Mouse (Mus musculus): ENCODE data around the gene Setd2.

Setd2 gene

DNA sequence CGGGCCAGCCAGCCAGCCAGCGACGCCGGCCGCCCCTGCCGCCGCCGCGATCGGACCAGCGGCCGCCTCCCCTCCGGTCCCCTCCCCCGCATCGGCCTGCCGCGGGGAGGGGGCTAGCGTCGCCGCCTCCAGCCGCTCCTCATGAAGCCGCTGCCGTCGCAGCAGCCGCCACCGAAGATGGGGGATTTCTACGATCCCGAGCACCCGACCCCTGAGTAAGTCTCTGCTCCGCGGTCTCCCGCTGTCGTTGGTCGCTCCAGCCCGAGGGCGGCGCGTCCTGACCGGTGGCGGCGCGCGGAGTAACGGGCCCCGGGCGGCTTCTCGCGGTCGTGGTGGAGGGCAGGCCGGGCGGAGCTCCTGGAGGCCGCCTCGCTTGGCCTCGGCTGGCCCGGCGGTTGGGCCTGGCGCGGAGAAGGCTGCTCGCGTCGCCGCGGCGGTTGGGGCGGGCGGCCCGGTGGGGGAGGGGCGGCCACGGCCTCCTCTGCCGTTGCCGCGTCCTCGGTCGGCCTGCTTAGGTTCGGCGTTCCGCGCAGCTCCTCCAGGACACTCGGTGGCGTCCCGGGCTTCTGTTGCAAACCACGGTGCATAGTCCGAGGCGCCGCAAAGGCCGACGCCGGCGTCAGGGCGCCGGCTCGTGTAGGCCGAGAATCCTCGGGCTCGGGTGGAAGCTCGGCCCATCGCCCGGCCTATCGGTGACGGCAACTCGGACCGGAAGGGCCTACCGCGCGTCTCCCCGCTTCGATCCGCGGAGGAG is at the start of gene Setd2:
Gene Setd2 (plus strand): TSS at position 60 of the 754 bp plus-strand sequence.
- DNase-seq (ENCODE audit: low spot score in 2 of 2), result peak; percentile 57 to 68

DNA sequence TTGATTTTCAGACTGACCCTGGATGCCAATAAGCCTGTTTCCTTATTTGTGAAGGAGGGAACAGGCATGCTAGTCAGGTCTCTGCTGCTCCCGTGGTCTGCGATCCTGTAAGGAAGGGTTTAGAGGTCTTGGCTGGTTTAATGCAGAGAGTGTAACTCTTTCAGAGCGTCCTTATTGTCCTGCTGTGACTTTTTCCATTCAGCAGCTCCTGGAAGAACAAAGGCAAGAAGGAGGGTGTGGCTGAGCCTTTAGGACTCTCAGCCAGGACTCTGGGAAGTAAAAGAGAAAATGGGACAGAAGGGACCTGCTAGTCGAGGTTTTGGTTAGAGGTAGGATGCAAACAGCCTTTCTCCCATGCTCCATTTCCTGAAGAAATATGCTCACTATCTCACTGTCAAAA is 43.6 kb upstream of the Setd2 start:
- no peak for DNase-seq (ENCODE audit: low spot score in 2 of 2)

DNA sequence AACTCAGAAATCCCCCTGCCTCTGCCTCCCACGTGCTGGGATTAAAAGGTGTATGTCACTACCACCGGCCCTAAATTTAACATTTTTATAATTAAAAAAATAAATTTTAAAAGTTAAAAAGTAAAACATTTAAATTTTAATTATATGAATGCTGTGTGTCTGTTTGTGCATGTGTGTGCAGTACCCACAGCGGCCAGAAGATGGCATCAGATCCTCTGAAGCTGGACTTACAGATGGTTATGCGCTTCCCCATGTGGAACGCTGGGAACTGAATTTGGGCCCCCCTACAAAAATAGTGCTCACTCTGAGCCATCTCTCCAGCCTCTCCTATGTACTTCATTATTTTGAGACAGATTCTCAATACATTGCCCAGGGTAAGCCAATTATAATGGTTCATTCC is 41.5 kb upstream of the Setd2 start:
- DNase-seq (ENCODE audit: low spot score in 2 of 2), result peak in 1 of 2 experiments; percentile 26

DNA sequence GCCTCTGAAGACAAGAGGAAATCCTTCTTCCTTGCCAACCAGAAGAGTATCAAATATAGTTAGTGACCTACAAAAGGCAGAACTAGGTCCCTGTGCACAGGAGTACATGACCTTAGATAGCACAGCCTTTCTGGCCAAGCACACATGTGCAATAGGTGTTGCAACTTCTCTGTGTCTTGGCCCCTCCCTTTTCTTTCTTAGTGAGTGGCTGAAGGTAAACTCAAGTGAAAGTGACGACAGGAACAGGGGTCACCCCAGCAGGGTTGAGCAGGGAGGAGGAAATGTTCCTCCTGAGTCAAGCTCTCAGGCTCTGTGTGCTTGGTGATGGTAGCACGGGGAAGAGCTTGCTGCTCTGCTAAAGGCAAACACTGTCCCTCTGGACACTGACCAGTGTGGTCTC is 6.7 kb upstream of the Setd2 start:
- DNase-seq (ENCODE audit: low spot score in 2 of 2), result no peak

DNA sequence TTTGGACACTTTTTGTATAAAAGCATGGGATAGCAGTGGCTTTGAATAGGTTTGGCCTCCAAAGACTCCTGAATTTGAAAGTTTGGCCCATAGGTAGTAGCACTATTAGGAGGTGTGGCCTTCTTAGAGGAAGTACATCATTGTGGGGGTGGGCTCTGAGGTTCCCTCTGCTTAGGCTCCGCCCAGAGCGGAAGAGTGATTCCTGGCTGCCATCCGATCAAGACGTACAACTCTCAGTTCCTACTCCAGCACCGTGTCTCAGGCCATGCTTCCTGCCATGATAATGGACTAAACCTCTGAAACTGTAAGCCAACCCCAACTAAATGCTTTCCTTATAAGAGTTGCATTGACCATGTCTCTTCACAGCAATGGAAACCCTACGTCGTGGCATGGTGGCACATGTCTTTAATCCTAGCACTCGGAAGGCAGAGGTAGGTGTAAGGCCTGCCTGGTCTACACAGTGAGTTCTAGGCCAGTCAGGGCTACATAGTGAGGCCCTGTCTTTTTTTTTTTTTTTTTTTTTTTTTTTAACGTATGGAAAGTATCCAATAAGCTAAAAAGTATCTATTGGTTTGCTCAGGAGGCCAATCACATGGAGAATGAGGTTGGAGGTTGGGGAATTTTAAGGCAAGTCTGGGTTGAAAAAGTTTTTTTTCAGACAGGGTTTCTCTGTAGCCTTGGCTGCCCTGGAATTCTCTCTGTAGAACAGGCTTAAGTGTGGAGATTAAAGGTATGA is 3.2 kb upstream of the Setd2 start:
- no peak for DNase-seq (ENCODE audit: low spot score in 2 of 2)

DNA sequence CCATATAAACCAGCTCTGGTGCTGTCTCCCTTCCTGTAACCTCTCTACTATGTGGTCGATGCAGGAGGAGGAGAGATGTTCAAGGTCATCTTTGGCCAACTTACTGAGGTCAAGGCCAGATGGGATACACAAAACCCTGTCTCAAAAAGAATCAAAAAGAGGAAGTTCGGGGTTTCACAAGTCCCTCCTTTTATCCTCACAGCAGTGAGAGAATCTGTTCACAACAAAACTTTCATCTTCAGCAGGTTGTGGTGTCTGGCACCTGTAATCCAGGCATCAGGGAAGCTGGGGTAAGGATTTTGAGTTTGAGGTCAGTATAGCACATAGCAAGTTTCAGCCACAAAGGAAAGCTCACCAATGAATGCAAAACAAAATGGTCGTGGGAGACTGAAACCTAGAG is 1.7 kb upstream of the Setd2 start:
- DNase-seq (ENCODE audit: low spot score in 2 of 2), result no peak

DNA sequence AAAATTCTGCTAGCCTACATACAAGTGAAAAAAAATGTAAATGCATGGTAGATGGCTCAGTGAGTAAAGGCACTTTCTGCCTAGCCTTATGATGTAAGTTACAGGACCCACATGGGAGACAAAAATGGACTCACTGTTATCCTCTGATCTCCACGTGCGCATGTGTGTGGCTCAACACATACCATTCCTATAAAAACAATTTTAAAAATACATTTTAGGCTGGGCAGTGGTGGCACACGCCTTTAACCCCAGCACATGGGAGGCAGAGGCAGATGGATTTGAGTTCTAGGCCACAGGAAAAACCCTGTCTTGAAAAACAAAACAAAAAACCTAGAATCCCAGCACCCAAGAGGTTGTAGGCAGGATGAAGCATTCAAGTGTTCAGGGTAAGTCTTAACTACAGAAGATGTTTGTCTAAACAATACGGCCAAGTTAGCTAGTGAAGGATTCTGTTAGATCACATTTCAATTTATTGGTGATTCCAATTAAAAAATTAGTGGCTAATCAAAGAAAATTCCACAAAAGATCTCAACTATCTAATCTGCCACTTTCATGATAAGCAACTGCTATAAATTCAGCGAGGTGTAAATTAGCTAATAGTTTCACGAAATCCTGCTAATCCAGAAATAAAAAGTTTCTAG is 1.1 kb upstream of the Setd2 start:
- DNase-seq (ENCODE audit: low spot score in 2 of 2), result no peak

DNA sequence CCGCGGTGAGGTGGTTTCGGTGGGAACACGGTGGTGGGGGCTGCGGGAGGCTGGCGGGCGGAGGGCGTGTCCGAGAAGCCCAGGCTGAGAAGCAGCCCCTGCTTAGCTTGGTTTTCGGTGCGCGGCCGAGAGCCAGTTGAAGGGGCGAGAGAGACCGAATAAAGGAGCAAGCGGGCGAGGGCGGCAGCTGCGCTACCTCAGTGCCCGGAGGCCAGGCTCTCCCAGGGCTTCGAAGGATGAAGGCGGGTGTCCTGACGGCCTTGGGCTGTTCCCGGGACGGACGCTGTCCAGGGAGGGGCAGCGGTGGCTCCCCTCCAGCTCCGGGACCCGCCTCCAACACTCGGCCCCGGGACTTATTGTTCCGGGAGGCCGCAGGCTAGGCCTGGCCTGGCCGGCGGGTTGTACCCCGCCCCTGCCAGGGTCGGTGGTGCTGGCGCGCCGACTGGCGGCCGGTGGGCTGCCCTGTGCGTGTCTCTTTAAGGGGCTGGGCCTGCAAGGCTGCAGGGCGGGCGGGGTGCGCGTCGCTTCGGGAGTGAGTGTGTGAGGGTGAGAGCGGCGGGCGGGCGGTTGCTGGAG is 395 bp upstream of the Setd2 start:
- peak; percentile 93 to 94 for DNase-seq (ENCODE audit: low spot score in 2 of 2)

DNA sequence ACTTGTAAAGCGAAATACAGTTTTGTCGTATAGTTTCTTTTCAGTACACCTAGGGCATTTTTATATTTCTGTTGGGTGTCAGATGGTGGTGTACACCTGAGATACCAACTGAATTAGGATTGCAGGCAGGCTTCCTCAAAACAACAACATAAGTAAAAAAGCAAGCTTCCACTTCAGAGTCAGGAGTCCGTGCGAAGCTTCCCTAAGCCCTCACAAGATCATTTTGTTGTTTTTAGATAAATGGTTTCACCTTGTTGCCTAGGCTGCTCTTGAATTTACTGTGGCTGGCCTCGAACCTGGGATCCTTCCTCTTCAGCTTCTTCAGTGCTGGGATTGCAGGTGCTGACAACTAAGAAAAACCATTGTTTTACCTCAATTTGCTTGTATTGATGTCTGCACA is 1.2 kb downstream of the Setd2 start:
- no peak for DNase-seq (ENCODE audit: low spot score in 2 of 2)

DNA sequence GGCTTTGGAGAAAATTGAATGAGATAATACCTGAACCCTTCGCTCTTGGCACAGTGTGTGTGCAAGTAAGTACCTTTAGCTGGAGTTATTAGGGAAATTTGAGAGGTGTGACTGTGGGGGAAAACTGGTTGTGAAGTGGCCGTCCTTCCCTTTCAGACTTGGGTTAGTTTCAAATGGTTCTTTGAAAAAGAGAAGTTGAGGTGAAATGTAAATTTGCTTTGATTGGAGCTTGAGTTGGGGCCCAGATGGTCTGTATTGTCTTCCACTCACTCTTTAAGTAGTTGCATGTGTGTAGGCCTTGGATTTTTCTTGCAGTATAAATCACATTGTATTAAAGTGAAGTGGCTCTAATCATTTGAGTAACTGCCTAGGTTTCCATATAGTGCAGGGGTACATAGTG is 2.7 kb downstream of the Setd2 start:
- DNase-seq (ENCODE audit: low spot score in 2 of 2), result no peak

DNA sequence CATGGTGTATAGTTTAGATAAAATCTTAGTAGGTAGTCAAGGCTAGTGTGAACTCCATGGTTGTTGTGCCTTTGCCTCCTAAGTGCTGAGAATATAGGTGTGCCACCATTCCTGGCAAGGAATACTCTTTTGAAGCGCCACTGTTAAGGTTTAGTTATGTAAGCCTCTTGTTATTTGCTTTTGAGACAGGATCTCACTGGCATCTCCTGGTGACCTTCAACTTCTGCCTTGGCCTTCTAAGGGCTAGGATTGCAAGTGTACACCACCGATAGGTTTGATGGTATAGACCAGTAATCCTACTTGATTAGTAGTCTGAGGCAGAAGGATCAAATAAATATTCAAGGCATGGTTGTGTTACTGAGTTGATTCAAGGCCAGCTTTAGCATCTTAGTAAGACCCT is 4.2 kb downstream of the Setd2 start:
- no peak for DNase-seq (ENCODE audit: low spot score in 2 of 2)

DNA sequence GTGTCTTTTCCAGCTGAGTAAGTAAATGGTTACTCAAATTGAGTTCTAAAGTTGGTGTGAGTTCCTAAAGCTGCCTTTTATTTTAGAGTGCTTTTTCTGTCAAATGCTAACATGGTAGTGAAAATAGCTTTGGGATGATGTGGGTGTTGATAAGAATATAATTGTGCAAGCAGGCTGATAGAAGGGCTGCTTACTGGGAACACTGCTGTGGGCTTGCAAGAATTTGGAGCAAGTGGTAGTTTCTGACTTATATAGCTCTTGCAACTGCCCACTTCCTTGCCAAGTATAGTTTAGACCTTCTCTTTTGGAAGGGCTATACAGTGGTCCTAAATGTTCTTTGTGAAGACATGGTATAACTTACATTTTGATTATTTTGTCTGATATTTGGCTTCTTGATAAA is 6.1 kb downstream of the Setd2 start:
- DNase-seq (ENCODE audit: low spot score in 2 of 2), result no peak

DNA sequence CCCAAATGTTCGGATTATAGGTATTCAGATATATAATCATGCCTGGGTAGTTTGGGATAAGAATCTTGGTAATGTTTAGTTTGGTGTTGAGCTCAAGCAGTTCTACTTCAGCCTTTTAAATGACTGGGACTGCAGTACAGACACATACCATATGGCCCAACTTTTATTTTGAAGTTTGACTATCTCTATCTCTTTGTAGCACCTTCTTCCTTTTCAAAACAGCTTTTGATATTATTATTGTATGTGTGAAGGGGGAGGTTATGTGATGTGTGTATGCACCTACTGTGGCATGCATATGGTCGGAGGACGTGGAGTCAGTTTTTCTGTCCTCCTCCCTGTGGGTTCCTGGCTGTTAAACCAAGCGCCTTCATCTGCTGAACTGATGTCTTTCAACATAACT is 9.6 kb downstream of the Setd2 start:
- no peak for DNase-seq (ENCODE audit: low spot score in 2 of 2)

DNA sequence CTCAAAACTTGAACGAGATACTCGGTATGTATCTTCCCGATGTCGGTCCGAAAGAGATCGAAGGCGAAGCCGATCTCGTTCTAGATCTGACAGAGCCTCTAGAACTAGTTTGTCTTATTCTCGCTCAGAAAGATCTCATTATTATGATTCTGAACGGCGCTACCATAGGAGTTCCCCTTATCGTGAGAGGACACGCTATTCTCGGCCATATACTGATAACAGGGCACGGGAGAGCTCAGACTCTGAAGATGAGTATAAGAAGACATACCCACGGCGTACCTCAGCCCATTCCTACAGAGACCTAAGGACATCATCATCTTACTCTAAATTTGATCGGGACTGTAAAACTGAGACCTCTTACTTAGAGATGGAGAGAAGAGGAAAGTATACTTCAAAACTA is 15.9 kb downstream of the Setd2 start:
- DNase-seq (ENCODE audit: low spot score in 2 of 2), result no peak

DNA sequence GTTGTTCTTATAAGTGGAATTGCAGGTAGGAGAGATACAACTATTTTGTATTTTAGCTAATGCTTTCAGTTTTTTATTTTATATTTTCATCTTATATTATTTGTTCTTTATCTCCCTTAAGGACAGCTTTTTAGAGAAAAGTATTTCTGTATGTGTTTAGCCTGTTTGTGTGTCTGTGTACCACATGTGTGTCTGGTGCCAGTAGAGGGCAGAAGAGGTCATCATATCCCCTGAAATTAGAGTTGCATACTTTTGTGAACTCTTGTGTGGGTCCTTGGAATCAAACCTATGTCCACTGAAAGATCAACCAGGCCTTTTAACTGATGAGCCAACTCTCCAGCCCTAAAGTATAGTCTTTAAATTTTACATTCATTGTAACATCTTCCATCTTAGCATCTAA is 35.9 kb downstream of the Setd2 start:
- DNase-seq (ENCODE audit: low spot score in 2 of 2), result no peak

DNA sequence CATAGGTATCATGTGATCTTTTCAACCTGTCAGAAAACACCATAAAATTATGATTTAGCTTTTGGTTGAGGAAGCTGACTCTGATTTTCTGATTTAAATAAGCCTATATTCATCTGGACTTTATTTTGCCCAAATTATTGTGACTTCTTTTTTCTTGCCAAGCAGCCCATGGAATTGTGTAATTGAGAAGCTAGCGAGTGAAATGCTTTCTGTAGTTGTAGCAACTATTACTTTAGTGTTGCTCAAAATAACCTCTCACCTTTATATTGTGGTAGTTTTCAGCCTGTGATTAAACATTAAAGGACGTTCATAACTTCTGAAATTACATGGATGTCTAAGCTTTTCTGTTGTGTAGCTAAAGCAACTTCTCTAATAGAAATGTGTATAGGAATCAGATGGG is 49.8 kb downstream of the Setd2 start:
- no peak for DNase-seq (ENCODE audit: low spot score in 2 of 2)

DNA sequence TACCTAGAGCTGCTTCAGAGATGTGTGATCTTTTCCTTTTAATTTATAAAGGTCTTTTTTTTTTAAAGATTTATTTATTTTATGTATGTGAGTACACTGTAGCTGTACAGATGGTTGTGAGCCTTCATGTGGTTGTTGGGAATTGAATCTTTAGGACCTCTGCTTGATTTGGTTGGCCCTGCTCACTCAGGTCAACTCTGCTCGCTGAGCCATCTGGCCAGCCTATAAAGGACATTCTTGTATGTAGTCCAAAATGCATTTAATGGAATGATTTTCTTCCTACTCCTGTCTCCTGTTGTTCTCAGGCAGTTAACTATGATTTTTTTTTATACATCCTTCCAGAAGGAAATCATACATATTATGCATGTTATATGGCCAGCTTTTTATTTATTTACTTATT is 51.1 kb downstream of the Setd2 start:
- DNase-seq (ENCODE audit: low spot score in 2 of 2), result no peak

DNA sequence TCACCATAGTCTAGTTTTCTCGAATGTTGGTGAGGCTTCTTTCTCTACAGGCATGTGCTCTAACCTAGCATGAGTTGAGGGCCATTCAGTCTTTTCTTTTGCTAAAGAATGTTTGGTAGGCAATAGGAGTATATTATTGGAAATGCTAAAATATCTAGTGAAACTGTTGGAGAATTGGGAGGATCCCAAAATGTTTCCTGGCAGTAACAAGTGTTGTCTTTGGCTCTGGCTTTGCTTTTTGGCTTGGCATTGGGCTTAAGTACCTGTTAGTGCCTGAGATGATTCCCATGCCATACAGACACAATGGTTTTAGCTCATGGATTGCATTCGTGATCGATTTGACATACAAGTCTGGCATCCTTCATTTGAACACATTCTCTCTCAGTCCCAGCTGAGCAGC is 79.1 kb downstream of the Setd2 start:
- no peak for DNase-seq (ENCODE audit: low spot score in 2 of 2)

DNA sequence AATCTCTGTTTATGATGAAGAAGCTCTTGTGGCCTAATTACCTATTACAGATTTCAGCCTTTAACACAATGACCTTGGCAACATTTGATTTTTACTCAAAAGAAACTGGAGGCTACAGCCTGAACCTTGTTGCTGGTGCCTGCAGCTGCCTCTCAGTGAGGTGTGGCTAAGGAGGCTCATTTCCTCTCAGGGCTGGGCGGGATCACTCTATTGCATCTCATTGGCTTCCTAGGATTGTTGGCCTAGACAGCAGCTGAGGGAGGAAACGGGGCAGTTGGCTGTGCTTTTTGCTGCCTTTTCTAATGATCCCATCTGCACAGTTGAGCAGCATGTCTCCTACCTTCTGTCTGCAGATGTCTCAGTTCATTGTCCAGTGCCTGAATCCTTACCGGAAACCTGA is 84.7 kb downstream of the Setd2 start:
- DNase-seq (ENCODE audit: low spot score in 2 of 2), result no peak

DNA sequence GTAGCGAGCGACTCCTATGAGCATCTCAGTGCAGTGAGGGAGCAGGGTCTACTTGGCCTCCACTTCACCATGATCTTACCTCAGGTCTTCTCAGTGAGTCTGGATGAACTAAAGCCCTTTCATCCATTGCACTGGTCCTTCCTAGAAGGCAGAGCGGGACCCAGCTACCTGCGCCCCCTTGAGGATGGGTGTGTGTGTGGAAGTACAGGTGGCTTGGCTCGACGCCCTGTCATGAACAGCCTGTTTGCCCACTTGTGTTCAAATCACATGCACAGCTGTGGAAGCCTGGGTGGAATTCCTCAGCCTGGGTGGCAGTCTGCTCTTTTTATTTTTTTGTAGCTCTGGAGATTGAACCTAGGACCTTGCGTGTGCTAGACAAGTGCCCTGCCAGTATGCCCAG is 87.8 kb downstream of the Setd2 start:
- no peak for DNase-seq (ENCODE audit: low spot score in 2 of 2)

DNA sequence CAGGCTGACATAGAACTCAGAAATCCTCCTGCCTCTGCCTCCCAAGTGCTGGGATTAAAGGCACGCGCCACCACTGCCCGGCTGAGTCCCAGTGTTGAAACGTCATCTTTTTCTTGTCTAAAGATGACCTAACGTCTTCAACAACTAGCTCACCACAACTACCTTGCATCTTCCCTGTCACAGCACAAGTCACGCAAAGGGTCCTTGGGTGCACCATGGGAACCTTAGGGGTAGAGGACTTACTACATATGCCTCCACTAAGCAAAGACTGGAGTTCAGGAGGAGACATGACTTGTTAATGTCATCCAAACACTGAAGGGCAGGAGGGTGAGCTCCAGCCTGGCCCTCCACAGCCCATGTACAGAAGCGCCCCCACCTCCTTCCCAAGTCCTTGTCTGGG is 88.3 kb downstream of the Setd2 start:
- no peak for DNase-seq (ENCODE audit: low spot score in 2 of 2)

DNA sequence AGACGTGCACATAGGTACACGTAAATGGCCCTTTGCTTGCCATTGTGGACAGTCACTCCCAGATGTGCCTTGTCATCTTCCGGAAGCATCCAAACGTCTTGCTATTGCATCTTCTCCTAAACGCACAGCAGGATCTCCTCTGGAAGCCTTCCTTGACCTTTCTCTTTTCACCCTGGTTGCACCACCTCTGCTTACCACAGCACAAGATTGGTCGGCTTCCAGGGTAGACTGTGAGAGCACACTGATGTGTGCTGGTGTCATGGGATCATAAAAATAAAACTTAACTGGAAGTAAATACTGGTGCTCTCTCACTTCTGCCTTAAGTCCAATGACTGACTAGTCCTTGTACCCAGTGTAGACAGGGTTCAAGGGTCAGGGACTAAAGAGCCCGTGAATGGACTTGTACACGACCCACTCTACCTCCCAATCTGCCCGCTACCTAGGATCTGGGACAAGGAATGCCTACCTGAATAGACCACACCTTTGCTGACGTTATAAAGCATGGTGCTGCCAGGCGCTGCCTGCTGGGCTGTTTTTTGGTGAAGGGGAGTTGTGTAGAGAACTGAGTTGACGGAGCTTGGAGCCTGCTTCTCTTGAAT is 90.3 kb downstream of the Setd2 start:
- DNase-seq (ENCODE audit: low spot score in 2 of 2), result no peak
